Comparison of ENCODE assay signal across 25 mouse cellular contexts in the genomic region with DNA sequence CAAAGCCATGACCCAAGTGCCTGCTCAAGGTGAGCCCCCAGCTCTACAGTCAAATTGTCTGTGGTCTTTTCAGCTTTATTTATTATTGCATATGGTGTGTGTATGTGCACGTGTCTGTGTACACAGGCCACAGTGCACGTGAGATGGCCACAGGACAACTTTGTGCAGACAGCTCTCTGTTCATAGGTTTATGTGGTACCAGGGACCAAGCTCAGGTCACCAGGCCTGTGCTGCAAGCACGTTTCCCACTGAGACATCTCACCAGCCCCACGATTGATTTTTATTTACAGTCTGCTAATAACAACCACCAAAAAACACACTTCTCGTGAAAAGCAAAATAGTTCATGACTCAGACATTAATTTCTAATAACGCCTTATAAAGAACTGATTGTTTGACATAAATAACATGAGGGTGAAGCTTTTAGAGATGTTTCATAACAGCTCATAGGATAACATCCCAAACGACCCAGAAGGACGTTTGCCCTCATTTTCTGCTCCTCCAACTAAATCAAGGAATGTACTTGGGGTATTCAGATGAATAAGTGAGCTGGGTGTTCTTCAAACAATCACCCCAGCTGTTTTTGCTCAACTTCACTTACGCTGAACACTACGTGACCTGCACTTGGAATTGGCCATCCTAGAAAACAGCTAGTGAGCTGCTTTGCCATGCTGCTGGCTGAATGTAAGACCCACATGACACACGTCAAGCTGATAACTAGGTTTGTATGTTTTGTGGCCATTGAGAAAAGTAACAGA. TPM values are rescaled to one million over a fixed set of nuclear protein-coding genes. Genes with fewer than 3 reads are reported as not detected.
A peak's percentile ranks its signal among the peaks of the same experiment; 100 is the strongest.
DNase-seq lines count a peak whose midpoint lies in the region; ATAC-seq and TF ChIP-seq lines count a peak whose summit lies in the region.
"Had no signal": no experiment of that assay in that cellular context is flagged by ENCODE, and none has a peak within 500 bp of the region (broad histone marks: within the 10 kb centered on the region; RNA-seq: fewer than 3 reads in every experiment).

No protein-coding gene starts in this region.

- peak; percentile 57; the same call in 1 of the 2 replicates for ATAC-seq in lung, embryonic 15.5 days (ENCODE audit: borderline replicate concordance, extremely low read depth, low FRiP score, low TSS enrichment)
- peak; percentile 57 for ATAC-seq in lung, postnatal 0 days
- ATAC-seq: activated CD4-positive, CD25-positive, alpha-beta regulatory T cell, adult 4 months; CD4-positive, CD25-positive, alpha-beta regulatory T cell, adult 4 months; forebrain, embryonic 13.5 days; Patski had no signal

- no peak overlapping the region for H3K4me3 ChIP-seq in lung, embryonic 15.5 days
- H3K4me3 ChIP-seq in lung, postnatal 0 days (ENCODE audit: low read depth, low read length) = no peak overlapping the region
- H3K4me3 ChIP-seq: embryonic facial prominence, embryonic 10.5 days; embryonic facial prominence, embryonic 12.5 days; forebrain, embryonic 13.5 days had no signal

- H3K9me3 ChIP-seq in lung, embryonic 15.5 days = no peaks in the 10 kb centered on the region
- no peaks in the 10 kb centered on the region for H3K9me3 ChIP-seq in lung, postnatal 0 days (ENCODE audit: low read length)
- H3K9me3 ChIP-seq: embryonic facial prominence, embryonic 10.5 days; embryonic facial prominence, embryonic 12.5 days; forebrain, embryonic 13.5 days; G1E had no signal

- DNase-seq in heart, adult 11 months = peak; percentile 76
- no peak for DNase-seq in heart, adult 18-20 months
- no peak for DNase-seq in lung, postnatal 25 days (ENCODE audit: low spot score)
- DNase-seq in lung, postnatal 0 days (ENCODE audit: low spot score) = peak; percentile 52
- DNase-seq in lung, postnatal 4 days = no peak
- peak; percentile 56 for DNase-seq in lung, postnatal 36 days
- DNase-seq: adrenal gland, adult 8-10 months; adrenal gland, postnatal 14 days; adrenal gland, postnatal 36 days; B cell, adult 2 months; cerebellum, adult 11-12 months; cerebellum, adult 2 months; cerebellum, adult 9-10 months; cerebellum, postnatal 10 days; cerebellum, postnatal 25 days had no signal

- TF ChIP-seq CTCF in lung, postnatal 0 days (IDR thresholded peaks at IDR 0.05) = no peak

- peak; percentile 52; the same call in 1 of the 2 replicates for TF ChIP-seq EP300 in lung, postnatal 0 days (IDR thresholded peaks at IDR 0.05)

- no peaks in the 10 kb centered on the region for H3K36me3 ChIP-seq in lung, embryonic 15.5 days
- no peaks in the 10 kb centered on the region for H3K36me3 ChIP-seq in lung, postnatal 0 days (ENCODE audit: insufficient read depth, low read length)
- H3K36me3 ChIP-seq: embryonic facial prominence, embryonic 10.5 days; embryonic facial prominence, embryonic 12.5 days; G1E had no signal

- H3K27me3 ChIP-seq in lung, embryonic 15.5 days = no peaks in the 10 kb centered on the region
- no peaks in the 10 kb centered on the region for H3K27me3 ChIP-seq in lung, postnatal 0 days (replicated peaks; ENCODE audit: insufficient read depth, low read length)
- H3K27me3 ChIP-seq: CH12.LX; embryonic facial prominence, embryonic 12.5 days; forebrain, embryonic 13.5 days had no signal

- H3K4me2 ChIP-seq in lung, embryonic 15.5 days = no peak overlapping the region
- no peak overlapping the region for H3K4me2 ChIP-seq in lung, postnatal 0 days (replicated peaks; ENCODE audit: low read depth, low read length)
- H3K4me2 ChIP-seq: embryonic facial prominence, embryonic 12.5 days; forebrain, embryonic 13.5 days had no signal

- no peak overlapping the region for H3K27ac ChIP-seq in lung, embryonic 15.5 days
- no peak overlapping the region for H3K27ac ChIP-seq in lung, postnatal 0 days (ENCODE audit: low read length)
- H3K27ac ChIP-seq: embryonic facial prominence, embryonic 10.5 days; embryonic facial prominence, embryonic 12.5 days; forebrain, embryonic 13.5 days had no signal

- H3K9ac ChIP-seq in lung, embryonic 15.5 days = no peak overlapping the region
- H3K9ac ChIP-seq in lung, postnatal 0 days (replicated peaks; ENCODE audit: low read depth) = no peak overlapping the region
- H3K9ac ChIP-seq: embryonic facial prominence, embryonic 12.5 days; forebrain, embryonic 13.5 days had no signal

- WGBS in lung, embryonic 15.5 days = 49% methylated on average over 11 of the region's 11 CpGs
- 53% methylated on average over 11 of the region's 11 CpGs for WGBS in lung, postnatal 0 days

- no peaks in the 10 kb centered on the region for H3K4me1 ChIP-seq in lung, embryonic 15.5 days
- H3K4me1 ChIP-seq in lung, postnatal 0 days (ENCODE audit: insufficient read depth, low read depth, low read length) = no peaks in the 10 kb centered on the region
- H3K4me1 ChIP-seq: embryonic facial prominence, embryonic 10.5 days; embryonic facial prominence, embryonic 12.5 days; forebrain, embryonic 13.5 days had no signal

RNA-seq across cellular contexts. Expression of gene Atp8b4, which starts 15.0 kb away (rescaled TPM):
- total RNA-seq in heart, adult 18-20 months (2021) = under 1 TPM; 0.32 to 0.82 TPM
- 0.78 and 1.2 TPM in 2 replicates for polyA plus RNA-seq in lung, embryonic 15.5 days (2015; fragmentation: Nextera tagmentation; extraction: Ambion mirVana)
- 1.4 and 1.7 TPM in 2 replicates for polyA plus RNA-seq in lung, postnatal 0 days (2015; fragmentation: Nextera tagmentation; extraction: Ambion mirVana)
- polyA plus RNA-seq: cortical plate, adult 2 months; forebrain, embryonic 13.5 days had no signal

Comparison
In these comparisons a context has a peak if more than half of its experiments do, and no peak if none do; other contexts are left out.
1. DNase-seq: peak in heart, adult 11 months (single experiment), lung, postnatal 0 days (single experiment) and lung, postnatal 36 days (single experiment); none in heart, adult 18-20 months (0 of 2), lung, postnatal 25 days (single experiment) and lung, postnatal 4 days (0 of 2).